Mouse (Mus musculus) cortical plate, adult 2 months (tissue): ENCODE data around the gene Lpin3.

Experiments
- CTCF ChIP-seq: fragments of 200-500 bp; IDR thresholded peaks from 2 replicates; pipeline ENCODE4 v1.5.1; 2011; ENCODE audit warnings: mild to moderate bottlenecking, control low read depth, low read length; ENCODE audit not compliant: insufficient read depth; ENCODE audit errors: extremely low read depth
- POLR2A ChIP-seq: fragments of 200-500 bp; IDR thresholded peaks from 2 replicates; pipeline ENCODE4 v1.6.1; 2011; ENCODE audit warnings: mild to moderate bottlenecking, low read length, control low read depth; ENCODE audit not compliant: insufficient read depth; ENCODE audit errors: extremely low read depth

DNA sequence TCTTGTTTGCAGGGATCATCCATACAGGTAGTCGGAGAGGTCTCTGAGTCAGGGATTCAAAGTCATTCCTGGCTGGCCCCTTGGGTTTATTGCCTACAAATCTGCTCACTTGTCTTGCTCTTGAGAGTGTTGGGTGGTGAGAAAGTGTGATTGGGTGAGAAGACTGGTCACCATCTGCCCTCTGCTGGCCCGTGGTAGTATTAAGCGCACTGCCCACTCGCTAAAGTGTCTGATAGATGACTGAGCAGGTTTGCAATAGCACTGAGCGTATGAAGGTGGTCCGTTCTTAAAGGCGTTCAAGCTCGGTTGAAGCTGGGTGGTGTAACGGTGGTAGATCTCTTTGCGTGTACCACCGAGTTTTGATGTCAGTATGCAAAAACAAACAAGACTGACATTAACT is 6.8 kb downstream of the Lpin3 start:
- TF ChIP-seq CTCF (peak; percentile 98), POLR2A (no peak)
